Mouse (Mus musculus) CH12.LX (cell line): ENCODE measurements around the gene Il11.

Source experiments
- E2F4 ChIP-seq: IDR thresholded peaks from 2 replicates; pipeline ENCODE4 v1.6.1; 2011; ENCODE audit warnings: low read depth, low read length, improper control_type of control experiment; ENCODE audit not compliant: insufficient replicate concordance
- POLR2A ChIP-seq: IDR thresholded peaks from 2 replicates; pipeline ENCODE4 v1.6.1; 2011; ENCODE audit warnings: low read depth, mild to moderate bottlenecking, improper control_type of control experiment, low read length

DNA sequence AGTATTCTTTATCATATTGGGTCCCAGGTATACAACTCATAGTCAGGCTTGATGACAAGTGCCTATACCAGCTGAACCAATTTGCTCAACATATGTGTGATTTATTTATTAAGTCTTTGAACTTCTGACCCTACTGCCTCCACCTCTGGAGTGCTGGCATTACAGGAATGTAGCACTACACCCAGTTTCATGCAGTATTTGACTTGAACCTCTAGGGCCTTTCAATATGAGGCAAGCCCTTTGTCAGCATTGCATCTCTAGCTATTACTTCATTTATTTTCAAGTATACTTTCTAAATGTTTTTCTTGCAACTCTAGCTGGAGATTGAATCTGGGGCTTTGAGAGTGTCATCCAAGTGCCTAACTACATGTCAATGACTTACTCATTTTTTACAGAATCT is 19.6 kb upstream of the Il11 start:
- TF ChIP-seq E2F4 (no peak), POLR2A (no peak)
